Mouse (Mus musculus) intestine, postnatal 0 days (tissue): Measurements from ENCODE around the gene Pfdn2. TPM values are rescaled to one million over a fixed set of nuclear protein-coding genes. Genes with fewer than 3 reads are reported as not detected.

ENCODE experiments used
- ATAC-seq: fragments of 200-750 bp; cut with Nextera tagmentation; 2 replicates; pipeline ENCODE4 v1.8.0; 2017; ENCODE audit warnings: mild to moderate bottlenecking, moderate TSS enrichment, moderate library complexity
- H3K27ac ChIP-seq: fragments of 300-500 bp; sonication (generic); 2 replicates; pipeline ENCODE4 v1.5.1; 2014; ENCODE audit warnings: mild to moderate bottlenecking, low read depth, low read length, moderate library complexity
- H3K27me3 ChIP-seq: fragments of 300-500 bp; sonication (generic); replicated peaks from 2 replicates; pipeline ENCODE4 v1.6.1; 2014; ENCODE audit warnings: low read length, mixed read lengths; ENCODE audit not compliant: control insufficient read depth, insufficient read depth
- H3K36me3 ChIP-seq: fragments of 300-500 bp; sonication (generic); 2 replicates; pipeline ENCODE4 v1.6.1; 2014; ENCODE audit warnings: mild to moderate bottlenecking, moderate library complexity; ENCODE audit not compliant: control insufficient read depth, insufficient read depth
- H3K4me1 ChIP-seq: fragments of 300-500 bp; sonication (generic); replicated peaks from 2 replicates; pipeline ENCODE4 v1.6.1; 2014; ENCODE audit warnings: antibody characterized with exemption, low read length, mixed read lengths; ENCODE audit not compliant: control insufficient read depth, insufficient read depth
- H3K4me2 ChIP-seq: fragments of 300-500 bp; sonication (generic); replicated peaks from 2 replicates; pipeline ENCODE4 v1.6.1; 2014; ENCODE audit warnings: low read depth, mild to moderate bottlenecking, moderate library complexity
- H3K4me3 ChIP-seq: fragments of 300-500 bp; sonication (generic); 2 replicates; pipeline ENCODE4 v1.5.1; 2014; ENCODE audit warnings: low read depth, low read length
- H3K9ac ChIP-seq: fragments of 300-500 bp; sonication (generic); 2 replicates; pipeline ENCODE4 v1.6.1; 2014; ENCODE audit warnings: mild to moderate bottlenecking, low read depth, low read length
- H3K9me3 ChIP-seq: fragments of 300-500 bp; sonication (generic); 2 replicates; pipeline ENCODE4 v1.6.1; 2016; ENCODE audit warnings: mixed run types; ENCODE audit not compliant: control insufficient read depth
- CTCF ChIP-seq: sonication (generic); IDR thresholded peaks from 2 replicates; pipeline ENCODE4 v1.5.1; 2016; ENCODE audit warnings: low read depth, mild to moderate bottlenecking, control low read depth, antibody characterized with exemption, moderate library complexity
- WGBS: fragments of 180-500 bp; shearing (Covaris S2); extraction: QIAGEN DNeasy Blood & Tissue Kit; methylation state at CpG from one replicate; pipeline ENCODE4 v1.1.7; 2014; 5-methylcytosine and 5-hydroxymethylcytosine counted together
- polyA plus RNA-seq: library from polyadenylated mRNA; unstranded; fragments of >200 nt; fragmentation: Nextera tagmentation; extraction: Ambion mirVana; gene quantifications from 2 replicates; pipeline ENCODE4 v1.2.1, GENCODE M21; 2015

The Pfdn2 gene
- polyA plus RNA-seq, 1 experiment from 2014 or later = 69.5 TPM

- no peaks in the 10 kb centered on the region; the same call in 1 of the 2 replicates for H3K4me1 ChIP-seq
- ATAC-seq = no peak
- peak overlapping the region; percentile 69; the same call in 1 of the 2 replicates for H3K27ac ChIP-seq
- peaks cover 16% of the 10 kb centered on the region for H3K36me3 ChIP-seq
- under 1% methylated on average over 14 of the region's 14 CpGs for WGBS
- H3K4me3 ChIP-seq = peak overlapping the region; percentile 98
- peak overlapping the region; percentile 90 for H3K4me2 ChIP-seq
- no peak for TF ChIP-seq CTCF
- no peaks in the 10 kb centered on the region for H3K9me3 ChIP-seq
- no peaks in the 10 kb centered on the region for H3K27me3 ChIP-seq
- H3K9ac ChIP-seq = peak overlapping the region; percentile 79
Measured at GRCm38 (mm10) chr1:171346095-171346450, 603 bp downstream of the Pfdn2 start.

- ATAC-seq = no peak
- Histone ChIP-seq H3K4me2 (no peak overlapping the region), H3K4me3 (no peak overlapping the region), H3K9ac (no peak overlapping the region), H3K36me3 (no peaks in the 10 kb centered on the region), H3K4me1 (no peaks in the 10 kb centered on the region), H3K27me3 (no peaks in the 10 kb centered on the region), H3K9me3 (no peaks in the 10 kb centered on the region), H3K27ac (no peak overlapping the region)
- WGBS = 87% methylated on average over 3 of the region's 3 CpGs
- TF ChIP-seq CTCF = no peak
Measured at GRCm38 (mm10) chr1:171348665-171349064, 3.2 kb downstream of the Pfdn2 start.

- no peak overlapping the region for H3K4me2 ChIP-seq
- H3K27ac ChIP-seq = no peak overlapping the region
- ATAC-seq = no peak
- H3K4me3 ChIP-seq = no peak overlapping the region
- H3K4me1 ChIP-seq = no peaks in the 10 kb centered on the region
- no peak overlapping the region for H3K9ac ChIP-seq
- H3K36me3 ChIP-seq = no peaks in the 10 kb centered on the region
- TF ChIP-seq CTCF = no peak
- H3K9me3 ChIP-seq = no peaks in the 10 kb centered on the region
- H3K27me3 ChIP-seq = no peaks in the 10 kb centered on the region
- WGBS = 72% methylated on average over 2 of the region's 2 CpGs
Measured at GRCm38 (mm10) chr1:171349210-171349609, 3.7 kb downstream of the Pfdn2 start.

GRCm38 (mm10) chr1:171355812-171356340, 10.4 kb downstream of the Pfdn2 start:
- Histone ChIP-seq H3K36me3 (peaks cover 19% of the 10 kb centered on the region), H3K4me3 (no peak overlapping the region), H3K4me2 (no peak overlapping the region), H3K27me3 (no peaks in the 10 kb centered on the region), H3K27ac (no peak overlapping the region), H3K9ac (no peak overlapping the region), H3K4me1 (peaks cover 6% of the 10 kb centered on the region; the same call in 1 of the 2 replicates), H3K9me3 (no peaks in the 10 kb centered on the region)
- peak; percentile 78 for TF ChIP-seq CTCF
- ATAC-seq = no peak
- WGBS = 80% methylated on average over 5 of the region's 5 CpGs

- WGBS = 93% methylated on average over 2 of the region's 2 CpGs
- no peak for TF ChIP-seq CTCF
- Histone ChIP-seq H3K27me3 (no peaks in the 10 kb centered on the region), H3K4me2 (no peak overlapping the region), H3K4me1 (peaks cover 6% of the 10 kb centered on the region; the same call in 1 of the 2 replicates), H3K36me3 (peaks cover 19% of the 10 kb centered on the region), H3K9ac (no peak overlapping the region), H3K27ac (no peak overlapping the region), H3K9me3 (no peaks in the 10 kb centered on the region), H3K4me3 (no peak overlapping the region)
- no peak for ATAC-seq
Measured at GRCm38 (mm10) chr1:171356814-171357213, 11.3 kb downstream of the Pfdn2 start.

- WGBS = 64% methylated on average over 4 of the region's 4 CpGs
- Histone ChIP-seq H3K27me3 (no peaks in the 10 kb centered on the region), H3K36me3 (peaks cover 19% of the 10 kb centered on the region), H3K9me3 (no peaks in the 10 kb centered on the region), H3K4me2 (no peak overlapping the region), H3K27ac (no peak overlapping the region), H3K9ac (no peak overlapping the region), H3K4me1 (peaks cover 6% of the 10 kb centered on the region; the same call in 1 of the 2 replicates), H3K4me3 (no peak overlapping the region)
- no peak for ATAC-seq
- peak; percentile 80 for TF ChIP-seq CTCF
Measured at GRCm38 (mm10) chr1:171358421-171358820, 13.0 kb downstream of the Pfdn2 start.
